Mouse (Mus musculus): ENCODE measurements around the gene Gpr142. TPM values are rescaled to one million over a fixed set of nuclear protein-coding genes. Genes with fewer than 3 reads are reported as not detected.

Gpr142 gene
- polyA plus RNA-seq, 1 experiment from 2014 or later, result 0.13 TPM

GRCm38 (mm10) chr11:114789061-114789714 lies 9.5 kb upstream of the Gpr142 start:
- Histone ChIP-seq H3K27me3 (ENCODE audit: control insufficient read depth, insufficient read depth, low read length) (peaks cover 95% of the 10 kb centered on the region), H3K9me3 (ENCODE audit: control insufficient read depth, low read length) (no peaks in the 10 kb centered on the region), H3K4me1 (ENCODE audit: control insufficient read depth, insufficient read depth, low read length) (peaks cover 15% of the 10 kb centered on the region), H3K4me2 (ENCODE audit: low read depth, severe bottlenecking) (peak overlapping the region; percentile 30), H3K27ac (replicated peaks; ENCODE audit: low read depth, low read length) (no peak overlapping the region), H3K4me3 (ENCODE audit: low read depth, low read length) (no peak overlapping the region), H3K9ac (ENCODE audit: low read length) (no peak overlapping the region), H3K36me3 (ENCODE audit: control insufficient read depth, insufficient read depth, low read length) (no peaks in the 10 kb centered on the region)
- ATAC-seq (ENCODE audit: insufficient number of reproducible peaks, low FRiP score, low TSS enrichment, low read depth) (no peak; the same call in 1 of the 2 replicates), DNase-seq (ENCODE audit: low spot score) (peak; percentile 91)
- 8% methylated on average over 30 of the region's 30 CpGs for WGBS

- no peak; the same call in 1 of the 2 replicates for ATAC-seq (ENCODE audit: insufficient number of reproducible peaks, low FRiP score, low TSS enrichment, low read depth)
- Histone ChIP-seq H3K9ac (ENCODE audit: low read length) (no peak overlapping the region), H3K4me1 (ENCODE audit: control insufficient read depth, insufficient read depth, low read length) (peaks cover 15% of the 10 kb centered on the region), H3K36me3 (ENCODE audit: control insufficient read depth, insufficient read depth, low read length) (no peaks in the 10 kb centered on the region), H3K27me3 (ENCODE audit: control insufficient read depth, insufficient read depth, low read length) (peaks cover 94% of the 10 kb centered on the region), H3K4me3 (ENCODE audit: low read depth, low read length) (no peak overlapping the region), H3K9me3 (ENCODE audit: control insufficient read depth, low read length) (no peaks in the 10 kb centered on the region), H3K4me2 (ENCODE audit: low read depth, severe bottlenecking) (no peak overlapping the region), H3K27ac (replicated peaks; ENCODE audit: low read depth, low read length) (no peak overlapping the region)
- DNase-seq (ENCODE audit: low spot score), result no peak
- WGBS, result 50% methylated on average over 9 of the region's 9 CpGs
Measured at GRCm38 (mm10) chr11:114789716-114790115, 9.0 kb upstream of the Gpr142 start.

GRCm38 (mm10) chr11:114790171-114790570 lies 8.6 kb upstream of the Gpr142 start:
- Histone ChIP-seq H3K9me3 (ENCODE audit: control insufficient read depth, low read length) (no peaks in the 10 kb centered on the region), H3K4me1 (ENCODE audit: control insufficient read depth, insufficient read depth, low read length) (peaks cover 18% of the 10 kb centered on the region), H3K9ac (ENCODE audit: low read length) (no peak overlapping the region), H3K4me3 (ENCODE audit: low read depth, low read length) (no peak overlapping the region), H3K27ac (replicated peaks; ENCODE audit: low read depth, low read length) (no peak overlapping the region), H3K27me3 (ENCODE audit: control insufficient read depth, insufficient read depth, low read length) (peaks cover 90% of the 10 kb centered on the region), H3K4me2 (ENCODE audit: low read depth, severe bottlenecking) (no peak overlapping the region), H3K36me3 (ENCODE audit: control insufficient read depth, insufficient read depth, low read length) (no peaks in the 10 kb centered on the region)
- ATAC-seq (ENCODE audit: insufficient number of reproducible peaks, low FRiP score, low TSS enrichment, low read depth) (no peak), DNase-seq (ENCODE audit: low spot score) (no peak)
- 63% methylated on average over 12 of the region's 12 CpGs for WGBS

DNA sequence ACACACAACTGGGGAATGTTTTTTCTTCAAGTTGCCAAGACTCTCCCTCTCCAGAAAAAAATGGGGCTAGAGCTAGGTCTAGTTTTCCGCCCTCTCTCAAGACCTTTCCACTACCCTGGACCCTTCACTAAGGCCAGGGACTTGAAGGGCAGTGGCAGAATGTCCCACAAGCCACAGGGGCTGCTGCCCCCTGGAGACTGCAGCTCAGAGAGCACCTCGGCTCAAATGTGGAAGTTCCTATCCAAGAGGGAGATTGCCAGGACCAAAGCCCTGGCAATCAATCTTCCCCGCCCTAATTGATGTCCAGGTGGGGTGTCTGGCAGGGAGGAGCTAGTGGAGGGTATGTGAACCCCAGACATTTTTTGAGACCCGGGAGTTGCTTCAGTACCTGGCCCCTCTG lies 7.9 kb upstream of the Gpr142 start:
- H3K9ac ChIP-seq (ENCODE audit: low read length), result no peak overlapping the region
- no peak overlapping the region for H3K27ac ChIP-seq (replicated peaks; ENCODE audit: low read depth, low read length)
- no peaks in the 10 kb centered on the region for H3K9me3 ChIP-seq (ENCODE audit: control insufficient read depth, low read length)
- H3K4me2 ChIP-seq (ENCODE audit: low read depth, severe bottlenecking), result no peak overlapping the region
- DNase-seq (ENCODE audit: low spot score), result no peak
- no peaks in the 10 kb centered on the region for H3K36me3 ChIP-seq (ENCODE audit: control insufficient read depth, insufficient read depth, low read length)
- 19% methylated on average over 4 of the region's 4 CpGs for WGBS
- no peak overlapping the region for H3K4me3 ChIP-seq (ENCODE audit: low read depth, low read length)
- H3K4me1 ChIP-seq (ENCODE audit: control insufficient read depth, insufficient read depth, low read length), result peaks cover 22% of the 10 kb centered on the region
- no peak for ATAC-seq (ENCODE audit: insufficient number of reproducible peaks, low FRiP score, low TSS enrichment, low read depth)
- peaks cover 83% of the 10 kb centered on the region for H3K27me3 ChIP-seq (ENCODE audit: control insufficient read depth, insufficient read depth, low read length)

DNA sequence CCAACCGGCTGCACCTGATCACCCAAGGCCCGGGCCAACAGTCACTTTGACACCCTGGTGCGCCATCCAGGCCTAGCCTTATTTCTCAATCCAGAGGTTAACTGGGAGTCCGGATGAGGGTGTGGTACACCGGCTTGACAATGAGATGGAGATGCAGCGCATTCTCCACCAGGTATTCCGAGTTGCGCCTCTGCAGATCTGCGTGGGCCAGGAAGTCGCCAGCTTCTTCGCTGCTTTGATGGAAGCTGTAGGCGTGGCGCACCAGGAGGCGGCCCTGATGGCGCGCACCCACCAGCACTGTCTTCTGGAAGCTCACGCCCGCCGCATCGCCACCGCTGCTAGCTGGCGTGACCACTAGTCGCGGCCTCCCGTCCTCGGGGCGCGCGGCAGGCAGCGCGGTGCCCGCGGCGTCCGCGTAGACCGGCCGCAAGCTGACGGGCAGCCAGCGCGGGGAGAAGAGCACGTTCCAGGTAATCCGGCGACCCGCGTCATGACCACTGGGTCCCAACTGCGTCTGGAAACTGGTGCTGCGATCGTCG lies 7.3 kb upstream of the Gpr142 start:
- WGBS, result 2% methylated on average over 50 of the region's 50 CpGs
- peak overlapping the region; percentile 43 for H3K4me3 ChIP-seq (ENCODE audit: low read depth, low read length)
- H3K27me3 ChIP-seq (ENCODE audit: control insufficient read depth, insufficient read depth, low read length), result peaks cover 77% of the 10 kb centered on the region
- peak overlapping the region; percentile 87 for H3K4me2 ChIP-seq (ENCODE audit: low read depth, severe bottlenecking)
- H3K4me1 ChIP-seq (ENCODE audit: control insufficient read depth, insufficient read depth, low read length), result peaks cover 23% of the 10 kb centered on the region
- peak overlapping the region; percentile 45 for H3K9ac ChIP-seq (ENCODE audit: low read length)
- no peak for ATAC-seq (ENCODE audit: insufficient number of reproducible peaks, low FRiP score, low TSS enrichment, low read depth)
- H3K36me3 ChIP-seq (ENCODE audit: control insufficient read depth, insufficient read depth, low read length), result no peaks in the 10 kb centered on the region
- no peaks in the 10 kb centered on the region for H3K9me3 ChIP-seq (ENCODE audit: control insufficient read depth, low read length)
- H3K27ac ChIP-seq (replicated peaks; ENCODE audit: low read depth, low read length), result no peak overlapping the region
- DNase-seq (ENCODE audit: low spot score), result no peak

DNA sequence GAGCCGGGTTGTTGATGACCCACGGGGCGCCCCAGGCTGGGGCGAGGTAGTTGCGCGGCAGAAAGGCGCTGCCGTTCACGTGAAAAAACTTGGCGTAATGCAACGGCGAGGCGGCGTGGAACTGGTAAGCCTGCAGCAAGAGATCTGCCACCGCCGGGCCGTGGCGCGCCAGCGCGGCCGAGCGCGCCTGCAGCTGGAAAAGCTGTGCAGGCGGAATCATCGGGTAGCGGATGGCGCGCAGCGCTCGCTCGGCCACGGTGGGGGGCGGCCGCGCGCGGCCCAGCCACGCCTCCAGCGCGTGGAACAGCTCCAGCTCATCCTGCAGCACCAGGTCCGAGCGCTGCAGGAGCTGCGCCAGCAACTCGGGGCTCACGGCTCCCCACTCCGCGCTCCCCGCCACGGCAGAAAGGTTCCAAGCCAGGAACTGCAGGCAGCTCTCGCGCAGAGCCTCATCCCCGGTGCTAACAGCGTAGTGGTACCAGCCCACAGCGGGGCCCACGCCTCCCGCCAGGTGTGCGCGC lies 6.8 kb upstream of the Gpr142 start:
- DNase-seq (ENCODE audit: low spot score), result peak; percentile 59
- H3K4me1 ChIP-seq (ENCODE audit: control insufficient read depth, insufficient read depth, low read length), result peaks cover 23% of the 10 kb centered on the region
- peak overlapping the region; percentile 34; the same call in 1 of the 2 replicates for H3K9ac ChIP-seq (ENCODE audit: low read length)
- no peaks in the 10 kb centered on the region for H3K36me3 ChIP-seq (ENCODE audit: control insufficient read depth, insufficient read depth, low read length)
- WGBS, result under 1% methylated on average over 59 of the region's 59 CpGs
- peak overlapping the region; percentile 43 for H3K4me3 ChIP-seq (ENCODE audit: low read depth, low read length)
- no peak for ATAC-seq (ENCODE audit: insufficient number of reproducible peaks, low FRiP score, low TSS enrichment, low read depth)
- peak overlapping the region; percentile 87 for H3K4me2 ChIP-seq (ENCODE audit: low read depth, severe bottlenecking)
- H3K27ac ChIP-seq (replicated peaks; ENCODE audit: low read depth, low read length), result no peak overlapping the region
- H3K9me3 ChIP-seq (ENCODE audit: control insufficient read depth, low read length), result no peaks in the 10 kb centered on the region
- H3K27me3 ChIP-seq (ENCODE audit: control insufficient read depth, insufficient read depth, low read length), result peaks cover 72% of the 10 kb centered on the region

DNA sequence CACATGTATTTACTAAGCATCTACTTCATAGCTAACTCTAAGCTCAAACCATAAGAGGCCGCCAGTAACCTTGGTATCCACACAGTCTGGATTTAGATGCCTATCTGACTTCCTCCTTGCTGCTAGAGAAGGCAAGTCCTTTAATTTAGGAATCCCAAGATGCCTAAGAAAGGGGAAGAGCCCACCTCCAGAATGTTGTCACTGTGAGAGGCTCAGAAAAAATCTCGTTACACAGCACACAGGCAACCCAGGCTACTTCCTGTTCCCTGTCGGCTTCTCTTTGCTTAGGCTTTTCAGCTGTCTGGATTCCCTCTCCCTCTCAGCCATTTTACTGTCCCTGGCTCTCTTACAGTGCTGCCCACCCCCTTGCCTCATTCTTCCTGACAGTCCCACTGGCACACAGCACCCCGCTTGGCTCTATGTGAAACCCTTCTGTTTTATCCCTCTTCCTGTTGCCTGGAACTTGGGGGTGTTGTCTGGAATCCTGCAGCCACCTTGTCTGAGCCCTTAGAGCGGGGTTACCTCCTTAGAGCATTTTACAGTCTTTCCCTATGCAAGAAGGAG lies 5.7 kb upstream of the Gpr142 start:
- Histone ChIP-seq H3K36me3 (ENCODE audit: control insufficient read depth, insufficient read depth, low read length) (no peaks in the 10 kb centered on the region), H3K4me3 (ENCODE audit: low read depth, low read length) (no peak overlapping the region), H3K9me3 (ENCODE audit: control insufficient read depth, low read length) (no peaks in the 10 kb centered on the region), H3K4me1 (ENCODE audit: control insufficient read depth, insufficient read depth, low read length) (peaks cover 23% of the 10 kb centered on the region), H3K27me3 (ENCODE audit: control insufficient read depth, insufficient read depth, low read length) (peaks cover 61% of the 10 kb centered on the region), H3K27ac (replicated peaks; ENCODE audit: low read depth, low read length) (no peak overlapping the region), H3K4me2 (ENCODE audit: low read depth, severe bottlenecking) (no peak overlapping the region), H3K9ac (ENCODE audit: low read length) (no peak overlapping the region)
- ATAC-seq (ENCODE audit: insufficient number of reproducible peaks, low FRiP score, low TSS enrichment, low read depth) (no peak), DNase-seq (ENCODE audit: low spot score) (no peak)
- WGBS, result 39% methylated on average over 5 of the region's 5 CpGs

DNA sequence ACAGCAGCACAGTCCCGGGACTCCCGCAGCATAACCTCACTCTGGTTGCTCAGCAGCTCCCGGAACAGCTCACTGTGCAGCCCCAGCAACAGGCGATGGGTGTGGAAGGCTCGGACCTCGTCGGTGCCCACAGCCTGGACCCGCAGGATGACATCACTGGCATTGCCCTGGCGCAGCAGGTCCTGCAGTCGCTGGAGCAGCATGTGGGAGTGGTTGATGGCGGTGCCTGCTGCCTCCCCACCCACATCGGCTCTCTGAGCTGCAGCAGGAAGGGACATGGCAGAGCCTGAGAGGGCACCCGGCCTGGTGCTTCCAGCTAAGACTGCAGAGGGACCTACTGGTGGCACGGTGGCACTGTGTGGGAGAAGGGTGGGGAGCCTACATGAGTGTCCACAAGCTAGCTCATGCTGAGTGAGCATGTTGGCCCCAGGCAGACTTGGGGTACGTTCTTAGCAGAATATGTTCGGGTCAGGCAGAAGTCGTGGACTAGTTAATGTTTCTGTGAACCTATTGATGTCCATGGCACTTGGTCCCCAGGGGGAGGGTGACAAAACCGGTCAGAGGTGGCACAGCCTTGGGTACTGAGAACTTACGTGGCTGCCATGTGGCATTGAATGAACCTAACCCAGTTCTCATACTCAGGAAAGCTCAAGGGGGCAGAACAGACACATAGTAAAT lies 4.7 kb upstream of the Gpr142 start:
- Histone ChIP-seq H3K27ac (replicated peaks; ENCODE audit: low read depth, low read length) (no peak overlapping the region), H3K27me3 (ENCODE audit: control insufficient read depth, insufficient read depth, low read length) (peaks cover 53% of the 10 kb centered on the region), H3K36me3 (ENCODE audit: control insufficient read depth, insufficient read depth, low read length) (no peaks in the 10 kb centered on the region), H3K4me2 (ENCODE audit: low read depth, severe bottlenecking) (no peak overlapping the region), H3K4me3 (ENCODE audit: low read depth, low read length) (no peak overlapping the region), H3K4me1 (ENCODE audit: control insufficient read depth, insufficient read depth, low read length) (peaks cover 23% of the 10 kb centered on the region), H3K9me3 (ENCODE audit: control insufficient read depth, low read length) (no peaks in the 10 kb centered on the region), H3K9ac (ENCODE audit: low read length) (no peak overlapping the region)
- no peak for DNase-seq (ENCODE audit: low spot score)
- 69% methylated on average over 19 of the region's 19 CpGs for WGBS
- no peak for ATAC-seq (ENCODE audit: insufficient number of reproducible peaks, low FRiP score, low TSS enrichment, low read depth)
